Mouse (Mus musculus) E14TG2a.4 (cell line): ENCODE data around the gene Rhcg.

Experiments used
- CTCF ChIP-seq: conservative IDR thresholded peaks from 2 replicates; pipeline ENCODE4 v1.5.1; 2014; ENCODE audit warnings: low read length
- NANOG ChIP-seq: IDR thresholded peaks from 2 replicates; pipeline ENCODE4 v1.6.1; 2014; ENCODE audit warnings: borderline replicate concordance, low read length, mixed read lengths
- POU5F1 ChIP-seq: IDR thresholded peaks from 2 replicates; pipeline ENCODE4 v1.6.1; 2014; ENCODE audit warnings: low read length, borderline replicate concordance

- no peak for TF ChIP-seq CTCF
- no peak for TF ChIP-seq NANOG
- TF ChIP-seq POU5F1, result no peak
Observed at GRCm38 (mm10) chr7:79602006-79602405, 15.5 kb downstream of the Rhcg start.
